Mouse (Mus musculus) bone marrow macrophage, adult 2 months (primary cell): ENCODE measurements around the gene Bcl11b. TPM values are rescaled to one million over a fixed set of nuclear protein-coding genes. Genes with fewer than 3 reads are reported as not detected.

Source experiments
- H3K27ac ChIP-seq: 2 replicates; pipeline ENCODE4 v1.5.1; 2012; ENCODE audit warnings: low read depth, low read length; ENCODE audit not compliant: insufficient read depth
- H3K4me1 ChIP-seq: 2 replicates; pipeline ENCODE4 v1.6.1; 2012; ENCODE audit warnings: low read length; ENCODE audit not compliant: control insufficient read depth, insufficient read depth
- H3K4me3 ChIP-seq: 2 replicates; pipeline ENCODE4 v1.5.1; 2012; ENCODE audit warnings: mild to moderate bottlenecking, low read length, moderate library complexity; ENCODE audit not compliant: insufficient read depth
- CTCF ChIP-seq: IDR thresholded peaks from 2 replicates; pipeline ENCODE4 v1.5.1; 2012; ENCODE audit warnings: low read depth, mild to moderate bottlenecking, low read length, moderate library complexity
- POLR2A ChIP-seq: IDR thresholded peaks from 2 replicates; pipeline ENCODE4 v1.6.1; 2012; ENCODE audit warnings: mild to moderate bottlenecking, low read depth, low read length, borderline replicate concordance
- polyA plus RNA-seq: library from polyadenylated mRNA; stranded (reverse); fragments of >200 nt; gene quantifications from 2 replicates; pipeline ENCODE4 v1.2.4, GENCODE M21; 2012; ENCODE audit not compliant: missing spikeins, insufficient read depth, insufficient read length

Gene Bcl11b
- polyA plus RNA-seq, 1 experiment = not detected

GRCm38 (mm10) chr12:107936406-107936805 lies 67.0 kb downstream of the Bcl11b start:
- Histone ChIP-seq H3K27ac (no peak overlapping the region), H3K4me1 (no peaks in the 10 kb centered on the region), H3K4me3 (no peak overlapping the region)
- TF ChIP-seq CTCF = no peak
- TF ChIP-seq POLR2A = no peak

GRCm38 (mm10) chr12:107934831-107935437 lies 68.5 kb downstream of the Bcl11b start:
- TF ChIP-seq POLR2A (no peak), CTCF (no peak)
- Histone ChIP-seq H3K4me1 (no peaks in the 10 kb centered on the region), H3K27ac (no peak overlapping the region), H3K4me3 (no peak overlapping the region)

- Histone ChIP-seq H3K4me3 (no peak overlapping the region), H3K4me1 (no peaks in the 10 kb centered on the region), H3K27ac (no peak overlapping the region)
- no peak for TF ChIP-seq POLR2A
- TF ChIP-seq CTCF = no peak
Observed at GRCm38 (mm10) chr12:107932140-107932539, 71.3 kb downstream of the Bcl11b start.

GRCm38 (mm10) chr12:107931476-107931875 lies 71.9 kb downstream of the Bcl11b start:
- TF ChIP-seq POLR2A (no peak), CTCF (no peak)
- Histone ChIP-seq H3K4me3 (no peak overlapping the region), H3K4me1 (no peaks in the 10 kb centered on the region), H3K27ac (no peak overlapping the region)

GRCm38 (mm10) chr12:107930611-107931350 lies 72.6 kb downstream of the Bcl11b start:
- H3K27ac ChIP-seq = no peak overlapping the region
- no peaks in the 10 kb centered on the region for H3K4me1 ChIP-seq
- TF ChIP-seq CTCF (no peak), POLR2A (no peak)

GRCm38 (mm10) chr12:107928905-107929304 lies 74.5 kb downstream of the Bcl11b start:
- H3K27ac ChIP-seq = no peak overlapping the region
- H3K4me3 ChIP-seq = no peak overlapping the region
- TF ChIP-seq CTCF (no peak), POLR2A (no peak)
- no peaks in the 10 kb centered on the region for H3K4me1 ChIP-seq

More at GRCm38 (mm10) chr12:107930611-107931350, 72.6 kb downstream of the Bcl11b start:
- H3K4me3 ChIP-seq = no peak overlapping the region

- H3K27ac ChIP-seq = no peak overlapping the region
- no peak overlapping the region for H3K4me3 ChIP-seq
- no peaks in the 10 kb centered on the region for H3K4me1 ChIP-seq
- TF ChIP-seq POLR2A = no peak
- TF ChIP-seq CTCF = no peak
Observed at GRCm38 (mm10) chr12:107928464-107928901, 74.9 kb downstream of the Bcl11b start.

- H3K4me1 ChIP-seq = no peaks in the 10 kb centered on the region
- no peak overlapping the region for H3K27ac ChIP-seq
- no peak for TF ChIP-seq CTCF
- TF ChIP-seq POLR2A = no peak
- H3K4me3 ChIP-seq = no peak overlapping the region
Observed at GRCm38 (mm10) chr12:107927961-107928431, 75.4 kb downstream of the Bcl11b start.

- H3K4me1 ChIP-seq = no peaks in the 10 kb centered on the region
- H3K27ac ChIP-seq = no peak overlapping the region
- TF ChIP-seq POLR2A = no peak
- no peak for TF ChIP-seq CTCF
- no peak overlapping the region for H3K4me3 ChIP-seq
Observed at GRCm38 (mm10) chr12:107926074-107926855, 77.1 kb downstream of the Bcl11b start.

- H3K27ac ChIP-seq = no peak overlapping the region
- no peak overlapping the region for H3K4me3 ChIP-seq
- H3K4me1 ChIP-seq = no peaks in the 10 kb centered on the region
- TF ChIP-seq POLR2A (no peak), CTCF (no peak)
Observed at GRCm38 (mm10) chr12:107924696-107925095, 78.7 kb downstream of the Bcl11b start.

GRCm38 (mm10) chr12:107923963-107924362 lies 79.4 kb downstream of the Bcl11b start:
- H3K27ac ChIP-seq = no peak overlapping the region
- no peak overlapping the region for H3K4me3 ChIP-seq
- no peaks in the 10 kb centered on the region for H3K4me1 ChIP-seq
- TF ChIP-seq POLR2A (no peak), CTCF (no peak)
